Mouse (Mus musculus): ENCODE data around the gene Aldh16a1. TPM values are rescaled to one million over a fixed set of nuclear protein-coding genes. Genes with fewer than 3 reads are reported as not detected.
A peak's percentile ranks its signal among the peaks of the same experiment; 100 is the strongest.

Gene Aldh16a1
- polyA plus RNA-seq, 2 experiments: 17.9 to 23.1 TPM

GRCm38 (mm10) chr7:45094121-45094520, 60.3 kb downstream of the Aldh16a1 start:
- WGBS (ENCODE audit: insufficient replicate concordance): 46% methylated on average over 7 of the region's 7 CpGs
- H3K27me3 ChIP-seq (ENCODE audit: control insufficient read depth, insufficient read depth, low read length): no peaks in the 10 kb centered on the region
- DNase-seq (ENCODE audit: low read depth in 3 of 3, low spot score in 3 of 3): no peak
- no peak overlapping the region for H3K4me2 ChIP-seq (ENCODE audit: low read depth)
- TF ChIP-seq EP300 (IDR thresholded peaks at IDR 0.05; ENCODE audit: low read depth) (no peak), CTCF (IDR thresholded peaks at IDR 0.05; ENCODE audit: low read depth) (no peak)
- no peak overlapping the region for H3K9ac ChIP-seq (replicated peaks)
- H3K4me1 ChIP-seq (replicated peaks; ENCODE audit: control insufficient read depth in 2 of 2, insufficient read depth in 2 of 2, low read length in 1 of 2): peaks cover 9 to 21% of the 10 kb centered on the region in 2 experiments; a peak in 3 of 4 replicates
- H3K9me3 ChIP-seq (ENCODE audit: control insufficient read depth, low read length): no peaks in the 10 kb centered on the region
- no peak overlapping the region for H3K4me3 ChIP-seq (ENCODE audit: insufficient read depth in 1 of 2, low read depth in 2 of 2, low read length in 2 of 2)
- no peaks in the 10 kb centered on the region for H3K36me3 ChIP-seq (replicated peaks; ENCODE audit: control insufficient read depth, insufficient read depth, low read depth)
- ATAC-seq (ENCODE audit: insufficient read depth): no peak
- H3K27ac ChIP-seq: no peak overlapping the region

GRCm38 (mm10) chr7:45093516-45093905, 60.9 kb downstream of the Aldh16a1 start:
- WGBS (ENCODE audit: insufficient replicate concordance): 17% methylated on average over 18 of the region's 18 CpGs
- ATAC-seq (ENCODE audit: insufficient read depth) (no peak), DNase-seq (ENCODE audit: low read depth in 3 of 3, low spot score in 3 of 3) (no peak)
- Histone ChIP-seq H3K36me3 (replicated peaks; ENCODE audit: control insufficient read depth, insufficient read depth, low read depth) (no peaks in the 10 kb centered on the region), H3K4me2 (ENCODE audit: low read depth) (no peak overlapping the region), H3K9ac (replicated peaks) (no peak overlapping the region), H3K27me3 (ENCODE audit: control insufficient read depth, insufficient read depth, low read length) (no peaks in the 10 kb centered on the region), H3K27ac (no peak overlapping the region), H3K9me3 (ENCODE audit: control insufficient read depth, low read length) (no peaks in the 10 kb centered on the region), H3K4me1 (replicated peaks; ENCODE audit: control insufficient read depth in 2 of 2, insufficient read depth in 2 of 2, low read length in 1 of 2) (peaks cover 9 to 21% of the 10 kb centered on the region in 2 experiments; a peak in 3 of 4 replicates), H3K4me3 (ENCODE audit: insufficient read depth in 1 of 2, low read depth in 2 of 2, low read length in 2 of 2) (no peak overlapping the region)
- no peak for TF ChIP-seq CTCF (IDR thresholded peaks at IDR 0.05; ENCODE audit: low read depth)
- TF ChIP-seq EP300 (IDR thresholded peaks at IDR 0.05; ENCODE audit: low read depth): no peak

- H3K4me2 ChIP-seq (ENCODE audit: low read depth): no peak overlapping the region; the same call in 1 of the 2 replicates
Measured at GRCm38 (mm10) chr7:45092828-45093515, 61.4 kb downstream of the Aldh16a1 start.

GRCm38 (mm10) chr7:45092048-45092447, 62.3 kb downstream of the Aldh16a1 start, which contains the start of gene Rcn3:
Gene Rcn3, minus strand, starts transcription at chr7:45092221.
- no peaks in the 10 kb centered on the region for H3K9me3 ChIP-seq (ENCODE audit: control insufficient read depth, low read length)
- H3K27ac ChIP-seq: no peak within 1 kb of the TSS
- H3K4me1 ChIP-seq (replicated peaks; ENCODE audit: control insufficient read depth in 2 of 2, insufficient read depth in 2 of 2, low read length in 1 of 2): peaks cover 9 to 21% of the 10 kb centered on the region in 2 experiments; a peak in 3 of 4 replicates
- TF ChIP-seq EP300 (IDR thresholded peaks at IDR 0.05; ENCODE audit: low read depth) (no peak), CTCF (IDR thresholded peaks at IDR 0.05; ENCODE audit: low read depth) (no peak)
- under 1% methylated on average over 16 of the region's 16 CpGs for WGBS (ENCODE audit: insufficient replicate concordance)
- ATAC-seq (ENCODE audit: insufficient read depth) (peak; percentile 81), DNase-seq (ENCODE audit: low read depth in 3 of 3, low spot score in 3 of 3) (peak; percentile 56 to 66 (median 60))
- peak within 1 kb of the TSS; percentile 45 to 59 for H3K4me3 ChIP-seq (ENCODE audit: insufficient read depth in 1 of 2, low read depth in 2 of 2, low read length in 2 of 2)
- peak within 1 kb of the TSS; percentile 78 for H3K4me2 ChIP-seq (ENCODE audit: low read depth)
- peak within 1 kb of the TSS; percentile 15 for H3K9ac ChIP-seq (replicated peaks)
- H3K27me3 ChIP-seq (ENCODE audit: control insufficient read depth, insufficient read depth, low read length): no peaks in the 10 kb centered on the region
- no peaks in the 10 kb centered on the region for H3K36me3 ChIP-seq (replicated peaks; ENCODE audit: control insufficient read depth, insufficient read depth, low read depth)

More at GRCm38 (mm10) chr7:45092828-45093515, 61.4 kb downstream of the Aldh16a1 start:
- ATAC-seq (ENCODE audit: insufficient read depth): no peak
- no peak overlapping the region for H3K27ac ChIP-seq
- no peak for DNase-seq (ENCODE audit: low read depth in 3 of 3, low spot score in 3 of 3)
- H3K36me3 ChIP-seq (replicated peaks; ENCODE audit: control insufficient read depth, insufficient read depth, low read depth): no peaks in the 10 kb centered on the region
- no peak for TF ChIP-seq EP300 (IDR thresholded peaks at IDR 0.05; ENCODE audit: low read depth)
- no peak for TF ChIP-seq CTCF (IDR thresholded peaks at IDR 0.05; ENCODE audit: low read depth)
- no peaks in the 10 kb centered on the region for H3K27me3 ChIP-seq (ENCODE audit: control insufficient read depth, insufficient read depth, low read length)
- H3K4me1 ChIP-seq (replicated peaks; ENCODE audit: control insufficient read depth in 2 of 2, insufficient read depth in 2 of 2, low read length in 1 of 2): peaks cover 9 to 21% of the 10 kb centered on the region in 2 experiments; a peak in 3 of 4 replicates
- no peak overlapping the region for H3K9ac ChIP-seq (replicated peaks)
- 37% methylated on average over 12 of the region's 12 CpGs for WGBS (ENCODE audit: insufficient replicate concordance)
- H3K4me3 ChIP-seq (ENCODE audit: insufficient read depth in 1 of 2, low read depth in 2 of 2, low read length in 2 of 2): no peak overlapping the region
- H3K9me3 ChIP-seq (ENCODE audit: control insufficient read depth, low read length): no peaks in the 10 kb centered on the region
